Mouse (Mus musculus) midbrain, embryonic 14.5 days (tissue): ENCODE results near the gene Prss34. TPM values are rescaled to one million over a fixed set of nuclear protein-coding genes. Genes with fewer than 3 reads are reported as not detected.

Source experiments
- ATAC-seq: fragments of 200-750 bp; cut with Nextera tagmentation; 2 replicates; pipeline ENCODE4 v1.8.0; 2017; ENCODE audit warnings: moderate number of reproducible peaks, moderate library complexity; ENCODE audit not compliant: low FRiP score, low TSS enrichment
- DNase-seq: peaks from one replicate; pipeline ENCODE4 v3.0.0-alpha.2; 2015
- H3K27ac ChIP-seq: fragments of 300-500 bp; sonication (generic); replicated peaks from 2 replicates; pipeline ENCODE4 v1.5.1; 2014; ENCODE audit warnings: mild to moderate bottlenecking, low read depth, low read length, moderate library complexity
- H3K27me3 ChIP-seq: fragments of 300-500 bp; sonication (generic); 2 replicates; pipeline ENCODE4 v1.6.1; 2014; ENCODE audit warnings: low read length, control low read depth, mixed read lengths; ENCODE audit not compliant: control insufficient read depth, insufficient read depth
- H3K36me3 ChIP-seq: fragments of 300-500 bp; sonication (generic); 2 replicates; pipeline ENCODE4 v1.6.1; 2014; ENCODE audit warnings: low read length, control low read depth; ENCODE audit not compliant: control insufficient read depth, insufficient read depth
- H3K4me1 ChIP-seq: fragments of 300-500 bp; sonication (generic); 2 replicates; pipeline ENCODE4 v1.6.1; 2014; ENCODE audit warnings: mild to moderate bottlenecking, antibody characterized with exemption, low read length, control low read depth; ENCODE audit not compliant: control insufficient read depth, insufficient read depth
- H3K4me2 ChIP-seq: fragments of 300-500 bp; sonication (generic); 2 replicates; pipeline ENCODE4 v1.6.1; 2014; ENCODE audit warnings: mild to moderate bottlenecking, low read length, moderate library complexity
- H3K4me3 ChIP-seq: fragments of 300-500 bp; sonication (generic); replicated peaks from 2 replicates; pipeline ENCODE4 v1.5.1; 2014; ENCODE audit warnings: low read depth, low read length
- H3K9ac ChIP-seq: fragments of 300-500 bp; sonication (generic); replicated peaks from 2 replicates; pipeline ENCODE4 v1.6.1; 2014; ENCODE audit warnings: mild to moderate bottlenecking, low read length, moderate library complexity
- H3K9me3 ChIP-seq: fragments of 300-500 bp; sonication (generic); 2 replicates; pipeline ENCODE4 v1.6.1; 2016; ENCODE audit warnings: low read length, control low read depth, mixed read lengths; ENCODE audit not compliant: control insufficient read depth
- WGBS: fragments of 180-500 bp; shearing (Covaris S2); extraction: QIAGEN DNeasy Blood & Tissue Kit; methylation state at CpG from one replicate; pipeline ENCODE4 v1.1.7; 2014; 5-methylcytosine and 5-hydroxymethylcytosine counted together
- polyA plus RNA-seq: library from polyadenylated mRNA; unstranded; fragments of >200 nt; fragmentation: Nextera tagmentation; extraction: Ambion mirVana; gene quantifications from 2 replicates; pipeline ENCODE4 v1.2.1, GENCODE M21; 2014

The Prss34 gene
- polyA plus RNA-seq, 1 experiment from 2014 or later = not detected

- 90% methylated on average over 2 of the region's 2 CpGs for WGBS
- Histone ChIP-seq H3K9ac (no peak overlapping the region), H3K27ac (no peak overlapping the region), H3K36me3 (peaks cover 40% of the 10 kb centered on the region), H3K9me3 (no peaks in the 10 kb centered on the region), H3K27me3 (no peaks in the 10 kb centered on the region), H3K4me3 (peak overlapping the region; percentile 71; the same call in 1 of the 2 replicates), H3K4me2 (peak overlapping the region; percentile 99), H3K4me1 (peaks cover 21% of the 10 kb centered on the region)
- DNase-seq (no peak), ATAC-seq (no peak)
These were observed 27.3 kb upstream of the Prss34 start for GRCm38 (mm10) chr17:25270795-25271335.

- Histone ChIP-seq H3K4me2 (peak overlapping the region; percentile 99), H3K36me3 (peaks cover 25% of the 10 kb centered on the region), H3K27ac (no peak overlapping the region), H3K9ac (peak overlapping the region; percentile 98), H3K4me3 (peak overlapping the region; percentile 71), H3K4me1 (peaks cover 21% of the 10 kb centered on the region), H3K27me3 (no peaks in the 10 kb centered on the region), H3K9me3 (no peaks in the 10 kb centered on the region)
- under 1% methylated on average over 10 of the region's 10 CpGs for WGBS
- DNase-seq = no peak
- no peak for ATAC-seq
These were observed 25.9 kb upstream of the Prss34 start for GRCm38 (mm10) chr17:25272326-25272725.

GRCm38 (mm10) chr17:25272951-25273705 lies 25.1 kb upstream of the Prss34 start:
- H3K27ac ChIP-seq = peak overlapping the region; percentile 97
- peak overlapping the region; percentile 98 for H3K9ac ChIP-seq
- under 1% methylated on average over 92 of the region's 92 CpGs for WGBS
- H3K4me3 ChIP-seq = peak overlapping the region; percentile 71
- peak; percentile 94 for DNase-seq
- H3K4me2 ChIP-seq = peak overlapping the region; percentile 99
- ATAC-seq = peak; percentile 91
- no peaks in the 10 kb centered on the region for H3K9me3 ChIP-seq
- peaks cover 17% of the 10 kb centered on the region for H3K36me3 ChIP-seq
- H3K4me1 ChIP-seq = peaks cover 21% of the 10 kb centered on the region
- no peaks in the 10 kb centered on the region for H3K27me3 ChIP-seq

- no peaks in the 10 kb centered on the region for H3K27me3 ChIP-seq
- H3K4me1 ChIP-seq = peaks cover 21% of the 10 kb centered on the region
- DNase-seq (peak; percentile 97), ATAC-seq (peak; percentile 90)
- peak overlapping the region; percentile 71 for H3K4me3 ChIP-seq
- 1% methylated on average over 45 of the region's 45 CpGs for WGBS
- H3K9ac ChIP-seq = peak overlapping the region; percentile 98
- peaks cover 10% of the 10 kb centered on the region for H3K36me3 ChIP-seq
- H3K9me3 ChIP-seq = no peaks in the 10 kb centered on the region
- H3K4me2 ChIP-seq = peak overlapping the region; percentile 99
- H3K27ac ChIP-seq = peak overlapping the region; percentile 97
These were observed 24.3 kb upstream of the Prss34 start for GRCm38 (mm10) chr17:25273706-25274501.

GRCm38 (mm10) chr17:25274571-25275346 lies 23.4 kb upstream of the Prss34 start, which contains the start of gene Ube2i:
Gene Ube2i, minus strand, starts transcription at chr17:25274622.
- H3K36me3 ChIP-seq = peaks cover 1% of the 10 kb centered on the region; the same call in 1 of the 2 replicates
- H3K9ac ChIP-seq = peak within 1 kb of the TSS; percentile 98
- no peaks in the 10 kb centered on the region for H3K27me3 ChIP-seq
- H3K27ac ChIP-seq = peak within 1 kb of the TSS; percentile 97
- no peak for DNase-seq
- H3K4me1 ChIP-seq = peaks cover 21% of the 10 kb centered on the region
- peak within 1 kb of the TSS; percentile 99 for H3K4me2 ChIP-seq
- peak within 1 kb of the TSS; percentile 71 for H3K4me3 ChIP-seq
- WGBS = 80% methylated on average over 9 of the region's 9 CpGs
- ATAC-seq = no peak
- no peaks in the 10 kb centered on the region for H3K9me3 ChIP-seq

- Histone ChIP-seq H3K4me2 (no peak overlapping the region), H3K9me3 (no peaks in the 10 kb centered on the region), H3K27me3 (no peaks in the 10 kb centered on the region), H3K4me1 (peaks cover 18% of the 10 kb centered on the region), H3K27ac (no peak overlapping the region), H3K4me3 (no peak overlapping the region), H3K9ac (no peak overlapping the region), H3K36me3 (no peaks in the 10 kb centered on the region)
- DNase-seq (no peak), ATAC-seq (no peak)
- 95% methylated on average over 3 of the region's 3 CpGs for WGBS
These were observed 22.4 kb upstream of the Prss34 start for GRCm38 (mm10) chr17:25275833-25276232.

GRCm38 (mm10) chr17:25282133-25282532 lies 16.1 kb upstream of the Prss34 start:
- DNase-seq (peak; percentile 32), ATAC-seq (no peak)
- Histone ChIP-seq H3K9me3 (no peaks in the 10 kb centered on the region), H3K27ac (no peak overlapping the region), H3K36me3 (no peaks in the 10 kb centered on the region), H3K4me1 (no peaks in the 10 kb centered on the region), H3K27me3 (no peaks in the 10 kb centered on the region), H3K9ac (no peak overlapping the region), H3K4me3 (no peak overlapping the region), H3K4me2 (no peak overlapping the region)
- 45% methylated on average over 11 of the region's 11 CpGs for WGBS

GRCm38 (mm10) chr17:25285033-25285432 lies 13.2 kb upstream of the Prss34 start:
- Histone ChIP-seq H3K4me3 (no peak overlapping the region), H3K4me2 (no peak overlapping the region), H3K9ac (no peak overlapping the region), H3K27me3 (no peaks in the 10 kb centered on the region), H3K4me1 (no peaks in the 10 kb centered on the region), H3K27ac (no peak overlapping the region), H3K36me3 (no peaks in the 10 kb centered on the region), H3K9me3 (no peaks in the 10 kb centered on the region)
- no peak for ATAC-seq
- 21% methylated on average over 3 of the region's 3 CpGs for WGBS
- peak; percentile 84 for DNase-seq
